Mouse (Mus musculus): ENCODE results near the gene Gnas.

DNA sequence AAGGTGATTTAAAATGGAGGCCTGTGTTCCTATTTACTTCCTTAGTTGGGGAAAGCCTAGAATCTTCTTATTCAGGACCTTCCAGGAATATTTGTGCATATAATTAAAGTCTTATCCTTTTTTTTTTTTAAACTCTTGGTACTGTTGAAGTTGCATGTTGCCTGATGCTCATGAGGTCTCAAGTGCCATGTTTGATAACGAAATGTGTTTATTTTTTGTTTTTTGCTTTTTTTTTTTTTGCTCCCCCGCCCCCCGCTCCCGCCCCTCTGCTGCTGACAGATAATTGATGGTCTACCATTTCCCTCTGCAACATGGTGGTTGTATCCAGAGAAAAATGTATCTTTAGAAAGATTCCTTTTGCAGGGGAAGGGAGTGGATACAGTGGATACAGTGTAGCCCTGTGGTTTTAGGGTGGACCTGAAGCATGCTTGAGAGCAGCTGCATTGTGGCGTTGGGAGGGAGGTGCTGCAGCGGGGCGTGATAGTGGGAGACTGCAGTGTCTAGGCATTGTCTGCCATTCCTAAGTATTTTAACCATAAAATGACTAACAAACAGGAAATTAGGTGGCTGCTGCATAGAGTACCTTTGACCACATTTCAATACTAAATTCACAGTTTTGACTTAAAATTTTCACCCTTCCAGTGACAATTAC lies 49.2 kb downstream of the Gnas start:
- TF ChIP-seq USF1 (IDR thresholded peaks at IDR 0.05; ENCODE audit: low read depth) (no peak), CTCF (IDR thresholded peaks at IDR 0.05; ENCODE audit: control insufficient read depth, insufficient read depth, insufficient read length) (no peak), MYOG (IDR thresholded peaks at IDR 0.05; ENCODE audit: control insufficient read depth, extremely low read depth, insufficient read length) (no peak), MAX (IDR thresholded peaks at IDR 0.05) (peak; percentile 38), MYOD1 (IDR thresholded peaks at IDR 0.05; ENCODE audit: control insufficient read depth, insufficient read length, low read depth) (peak; percentile 88), CEBPB (IDR thresholded peaks at IDR 0.05; ENCODE audit: low read depth) (no peak)
